Comparison of ENCODE assay signal across 6 mouse cellular contexts in the genomic region with DNA sequence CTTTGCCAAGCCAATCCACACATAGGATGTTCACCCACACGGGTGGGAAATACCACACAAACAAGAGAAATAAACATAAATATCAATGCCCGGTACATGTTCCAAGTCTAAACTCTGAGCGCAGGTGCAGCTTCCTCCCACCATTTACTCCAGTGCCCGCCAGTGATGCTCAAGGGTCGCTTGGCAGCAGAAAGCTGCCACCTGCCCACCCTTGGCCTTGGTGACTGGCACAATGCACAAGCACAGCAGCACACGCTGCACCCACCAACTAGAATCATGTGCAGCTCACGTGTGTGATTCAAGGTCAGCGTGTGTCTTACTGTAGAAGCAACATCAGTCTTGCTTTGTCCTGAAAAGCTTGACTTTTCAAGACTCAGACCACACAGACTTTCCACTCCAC.
"Had no signal": no experiment of that assay in that cellular context is flagged by ENCODE, and none has a peak within 500 bp of the region (broad histone marks: within the 10 kb centered on the region; RNA-seq: fewer than 3 reads in every experiment).

No protein-coding gene starts in this region.

- DNase-seq: kidney, adult 8-10 months; kidney, postnatal 25 days; lung, adult 18-20 months; right cerebral cortex, postnatal 14 days; thymus, adult 2 months; thymus, postnatal 25 days had no signal
